Mouse (Mus musculus): ENCODE results near the gene Cox4i1. TPM values are rescaled to one million over a fixed set of nuclear protein-coding genes. Genes with fewer than 3 reads are reported as not detected.
"Not testable (repeated sequence)": the region's sequence is repeated elsewhere in the genome, so short reads cannot be mapped to it uniquely, and the experiment has no call there.

Gene Cox4i1
- polyA plus RNA-seq, 1 experiment from 2014 or later: 1,049 TPM

- peak within 1 kb of the TSS; percentile 85 for H3K27ac ChIP-seq
- peaks cover 17% of the 10 kb centered on the region; the same call in 1 of the 2 replicates for H3K36me3 ChIP-seq (replicated peaks)
- ATAC-seq (replicated peaks): no peak
- H3K9ac ChIP-seq: peak within 1 kb of the TSS; percentile 97
- peaks cover 61% of the 10 kb centered on the region for H3K4me1 ChIP-seq
- peak within 1 kb of the TSS; percentile 73 for H3K4me2 ChIP-seq
- under 1% methylated on average over 50 of the region's 51 CpGs for WGBS
- H3K27me3 ChIP-seq (replicated peaks): no peaks in the 10 kb centered on the region
- no peaks in the 10 kb centered on the region for H3K9me3 ChIP-seq
- peak within 1 kb of the TSS; percentile 98 for H3K4me3 ChIP-seq
Measured at GRCm38 (mm10) chr8:120668374-120668905, 418 bp downstream of the Cox4i1 start, which contains the start of gene Emc8. Gene Emc8, minus strand, starts transcription at chr8:120668573.

- Histone ChIP-seq H3K9ac (no peak overlapping the region), H3K27me3 (replicated peaks) (no peaks in the 10 kb centered on the region), H3K4me1 (peaks cover 30% of the 10 kb centered on the region), H3K9me3 (no peaks in the 10 kb centered on the region), H3K36me3 (replicated peaks) (peaks cover 18% of the 10 kb centered on the region; the same call in 1 of the 2 replicates), H3K4me2 (no peak overlapping the region), H3K27ac (no peak overlapping the region), H3K4me3 (no peak overlapping the region)
- WGBS: 53% methylated on average over 6 of the region's 6 CpGs
- ATAC-seq (replicated peaks): no peak
Measured at GRCm38 (mm10) chr8:120671775-120672174, 3.8 kb downstream of the Cox4i1 start.

- no peaks in the 10 kb centered on the region for H3K27me3 ChIP-seq (replicated peaks)
- no peak overlapping the region for H3K4me2 ChIP-seq
- peaks cover 24% of the 10 kb centered on the region for H3K4me1 ChIP-seq
- H3K9me3 ChIP-seq: no peaks in the 10 kb centered on the region
- H3K36me3 ChIP-seq (replicated peaks): peaks cover 18% of the 10 kb centered on the region; the same call in 1 of the 2 replicates
- WGBS: 93% methylated on average over 16 of the region's 16 CpGs
- no peak for ATAC-seq (replicated peaks)
- no peak overlapping the region for H3K27ac ChIP-seq
- H3K4me3 ChIP-seq: no peak overlapping the region
- no peak overlapping the region for H3K9ac ChIP-seq
Measured at GRCm38 (mm10) chr8:120672626-120673229, 4.7 kb downstream of the Cox4i1 start.

- WGBS: 93% methylated on average over 7 of the region's 7 CpGs
- Histone ChIP-seq H3K4me2 (no peak overlapping the region), H3K4me3 (no peak overlapping the region), H3K9me3 (no peaks in the 10 kb centered on the region), H3K27me3 (replicated peaks) (no peaks in the 10 kb centered on the region), H3K27ac (no peak overlapping the region), H3K4me1 (peaks cover 24% of the 10 kb centered on the region), H3K36me3 (replicated peaks) (peaks cover 18% of the 10 kb centered on the region; the same call in 1 of the 2 replicates), H3K9ac (no peak overlapping the region)
- ATAC-seq (replicated peaks): no peak
Measured at GRCm38 (mm10) chr8:120673298-120673697, 5.3 kb downstream of the Cox4i1 start.

- Histone ChIP-seq H3K9me3 (no peaks in the 10 kb centered on the region), H3K9ac (no peak overlapping the region), H3K4me1 (peaks cover 8% of the 10 kb centered on the region; the same call in 1 of the 2 replicates), H3K36me3 (replicated peaks) (peaks cover 18% of the 10 kb centered on the region; the same call in 1 of the 2 replicates), H3K27ac (no peak overlapping the region), H3K27me3 (replicated peaks) (no peaks in the 10 kb centered on the region), H3K4me2 (no peak overlapping the region), H3K4me3 (no peak overlapping the region)
- no peak for ATAC-seq (replicated peaks)
- 75% methylated on average over 8 of the region's 8 CpGs for WGBS
Measured at GRCm38 (mm10) chr8:120675718-120676117, 7.7 kb downstream of the Cox4i1 start.

- WGBS: 11% methylated on average over 10 of the region's 10 CpGs
- Histone ChIP-seq H3K9ac (no peak overlapping the region), H3K36me3 (replicated peaks) (peaks cover 2% of the 10 kb centered on the region; the same call in 1 of the 2 replicates), H3K4me1 (no peaks in the 10 kb centered on the region; the same call in 1 of the 2 replicates), H3K27me3 (replicated peaks) (no peaks in the 10 kb centered on the region), H3K27ac (no peak overlapping the region), H3K4me3 (no peak overlapping the region), H3K9me3 (no peaks in the 10 kb centered on the region), H3K4me2 (no peak overlapping the region)
- ATAC-seq (replicated peaks): 0 out of 2 replicates have a peak, but pooled peaks have one; percentile 56
Measured at GRCm38 (mm10) chr8:120678447-120678846, 10.4 kb downstream of the Cox4i1 start.

GRCm38 (mm10) chr8:120679629-120680387 is 11.8 kb downstream of the Cox4i1 start:
- H3K4me1 ChIP-seq: no peaks in the 10 kb centered on the region; the same call in 1 of the 2 replicates
- H3K4me3 ChIP-seq: no peak overlapping the region
- no peaks in the 10 kb centered on the region for H3K36me3 ChIP-seq (replicated peaks)
- no peak overlapping the region for H3K27ac ChIP-seq
- H3K9me3 ChIP-seq: no peaks in the 10 kb centered on the region
- no peak for ATAC-seq (replicated peaks)
- WGBS: 78% methylated on average over 11 of the region's 11 CpGs
- H3K4me2 ChIP-seq: no peak overlapping the region
- no peak overlapping the region for H3K9ac ChIP-seq
- H3K27me3 ChIP-seq (replicated peaks): no peaks in the 10 kb centered on the region

- 58% methylated on average over 7 of the region's 7 CpGs for WGBS
- H3K9me3 ChIP-seq; H3K4me2 ChIP-seq; H3K4me3 ChIP-seq; H3K9ac ChIP-seq; H3K36me3 ChIP-seq (replicated peaks); H3K27me3 ChIP-seq (replicated peaks); H3K27ac ChIP-seq; ATAC-seq (replicated peaks); H3K4me1 ChIP-seq: not testable (repeated sequence)
Measured at GRCm38 (mm10) chr8:120680405-120680804, 12.4 kb downstream of the Cox4i1 start.

- Histone ChIP-seq H3K27me3 (replicated peaks) (no peaks in the 10 kb centered on the region), H3K4me3 (no peak overlapping the region), H3K4me1 (no peaks in the 10 kb centered on the region; the same call in 1 of the 2 replicates), H3K36me3 (replicated peaks) (no peaks in the 10 kb centered on the region), H3K4me2 (no peak overlapping the region), H3K9me3 (no peaks in the 10 kb centered on the region), H3K27ac (no peak overlapping the region), H3K9ac (no peak overlapping the region)
- ATAC-seq (replicated peaks): no peak
- WGBS: 79% methylated on average over 10 of the region's 10 CpGs
Measured at GRCm38 (mm10) chr8:120681113-120681512, 13.1 kb downstream of the Cox4i1 start.

GRCm38 (mm10) chr8:120683602-120684001 is 15.6 kb downstream of the Cox4i1 start:
- no peak overlapping the region for H3K27ac ChIP-seq
- H3K9ac ChIP-seq: no peak overlapping the region
- no peak overlapping the region for H3K4me3 ChIP-seq
- no peak overlapping the region for H3K4me2 ChIP-seq
- ATAC-seq (replicated peaks): no peak
- H3K4me1 ChIP-seq: no peaks in the 10 kb centered on the region; the same call in 1 of the 2 replicates
- H3K27me3 ChIP-seq (replicated peaks): no peaks in the 10 kb centered on the region
- 15% methylated on average over 10 of the region's 10 CpGs for WGBS
- H3K36me3 ChIP-seq (replicated peaks): no peaks in the 10 kb centered on the region
- no peaks in the 10 kb centered on the region for H3K9me3 ChIP-seq

- no peak overlapping the region for H3K27ac ChIP-seq
- 52% methylated on average over 5 of the region's 5 CpGs for WGBS
- H3K9me3 ChIP-seq: no peaks in the 10 kb centered on the region
- H3K4me3 ChIP-seq: no peak overlapping the region
- H3K4me1 ChIP-seq: no peaks in the 10 kb centered on the region; the same call in 1 of the 2 replicates
- no peak overlapping the region for H3K4me2 ChIP-seq
- H3K27me3 ChIP-seq (replicated peaks): no peaks in the 10 kb centered on the region
- no peaks in the 10 kb centered on the region for H3K36me3 ChIP-seq (replicated peaks)
- H3K9ac ChIP-seq: no peak overlapping the region
- no peak for ATAC-seq (replicated peaks)
Measured at GRCm38 (mm10) chr8:120684082-120684481, 16.1 kb downstream of the Cox4i1 start.

GRCm38 (mm10) chr8:120685097-120685496 is 17.1 kb downstream of the Cox4i1 start:
- Histone ChIP-seq H3K27ac (no peak overlapping the region), H3K36me3 (replicated peaks) (no peaks in the 10 kb centered on the region), H3K9ac (no peak overlapping the region), H3K4me2 (no peak overlapping the region), H3K9me3 (no peaks in the 10 kb centered on the region), H3K27me3 (replicated peaks) (no peaks in the 10 kb centered on the region), H3K4me1 (no peaks in the 10 kb centered on the region; the same call in 1 of the 2 replicates), H3K4me3 (no peak overlapping the region)
- ATAC-seq (replicated peaks): no peak
- WGBS: 73% methylated on average over 5 of the region's 5 CpGs

Measured in midbrain, embryonic 15.5 days (tissue).